Mouse (Mus musculus): ENCODE measurements around the gene Ppp4r2.

DNA sequence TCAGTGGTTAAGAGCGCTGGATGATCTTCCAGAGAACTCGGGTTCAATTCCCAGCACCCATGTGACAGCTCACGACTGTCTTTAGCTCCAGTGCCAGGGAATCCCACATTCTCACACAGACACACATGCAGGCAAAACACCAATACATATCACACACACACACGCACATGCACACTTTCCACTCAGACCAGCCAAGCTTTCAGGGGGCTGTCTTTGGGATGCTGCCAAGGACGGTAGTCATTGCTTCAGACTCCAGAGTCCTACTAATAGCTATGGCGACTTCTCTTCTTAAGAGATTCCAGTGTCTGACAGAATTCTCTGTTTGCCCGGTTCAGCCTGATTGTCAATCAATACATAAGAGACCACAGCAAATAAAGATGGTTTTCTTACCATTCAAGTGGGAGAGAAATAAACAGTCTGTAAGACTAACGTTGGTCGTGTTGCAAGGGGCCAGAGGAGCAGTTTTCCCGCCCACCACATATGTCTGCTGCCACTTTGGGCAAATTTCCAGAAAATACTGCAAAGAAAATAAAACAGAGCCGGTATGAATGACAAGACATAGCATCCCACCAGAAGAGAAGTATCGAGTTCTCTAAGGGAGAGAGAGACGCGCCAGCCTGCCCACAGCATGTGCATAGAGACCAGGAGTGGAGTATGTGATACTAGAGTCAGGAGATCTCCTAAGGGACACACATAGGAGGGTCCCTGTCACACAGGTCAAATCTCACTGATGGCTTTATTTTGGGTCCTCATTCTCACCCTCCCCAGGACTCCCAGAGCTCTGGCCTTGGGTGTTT lies 40.3 kb upstream of the Ppp4r2 start:
- TF ChIP-seq CTCF (IDR thresholded peaks at IDR 0.05; ENCODE audit: extremely low read depth, insufficient read length, insufficient replicate concordance, low read depth, low read length) = no peak
- TF ChIP-seq POLR2A (IDR thresholded peaks at IDR 0.05; ENCODE audit: low read depth, low read length) = no peak
